Mouse (Mus musculus): ENCODE results near the gene Sass6.
"Not testable (repeated sequence)": the region's sequence is repeated elsewhere in the genome, so short reads cannot be mapped to it uniquely, and the experiment has no call there.

The Sass6 gene

GRCm38 (mm10) chr3:116594728-116595602 lies at the start of gene Sass6:
Gene Sass6, plus strand, starts transcription at chr3:116594982.
- peak; percentile 93 for DNase-seq (ENCODE audit: low spot score)

DNA sequence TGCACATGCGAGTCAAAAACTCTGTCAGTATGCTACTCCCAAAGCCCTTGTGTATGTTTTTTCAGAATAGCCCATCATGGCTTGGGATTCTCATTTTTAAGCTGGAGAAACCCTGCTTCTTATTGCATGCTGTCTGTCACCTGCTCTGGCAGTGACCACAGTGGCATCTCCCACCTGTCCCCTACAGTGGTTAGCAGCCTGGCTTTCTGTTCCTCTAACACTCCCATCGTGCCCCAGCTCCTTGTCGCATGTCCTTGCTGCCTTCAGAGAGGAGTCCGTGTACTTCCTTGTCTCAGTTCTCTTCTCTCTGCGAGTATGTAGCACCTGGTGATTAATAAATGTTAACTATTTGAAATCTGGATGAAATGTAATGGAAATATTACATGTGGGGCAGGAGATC lies 47.4 kb upstream of the Sass6 start:
- no peak for DNase-seq (ENCODE audit: low spot score)

- no peak for DNase-seq (ENCODE audit: low spot score)
Measured at GRCm38 (mm10) chr3:116551362-116551761, 43.4 kb upstream of the Sass6 start.

- DNase-seq (ENCODE audit: low spot score), result not testable (repeated sequence)
Measured at GRCm38 (mm10) chr3:116561315-116561714, 33.5 kb upstream of the Sass6 start.

- no peak for DNase-seq (ENCODE audit: low spot score)
Measured at GRCm38 (mm10) chr3:116562408-116563094, 32.2 kb upstream of the Sass6 start, which contains the start of gene Lrrc39. Gene Lrrc39, plus strand, starts transcription at chr3:116562973.

- no peak for DNase-seq (ENCODE audit: low spot score)
Measured at GRCm38 (mm10) chr3:116563095-116563492, 31.7 kb upstream of the Sass6 start.

DNA sequence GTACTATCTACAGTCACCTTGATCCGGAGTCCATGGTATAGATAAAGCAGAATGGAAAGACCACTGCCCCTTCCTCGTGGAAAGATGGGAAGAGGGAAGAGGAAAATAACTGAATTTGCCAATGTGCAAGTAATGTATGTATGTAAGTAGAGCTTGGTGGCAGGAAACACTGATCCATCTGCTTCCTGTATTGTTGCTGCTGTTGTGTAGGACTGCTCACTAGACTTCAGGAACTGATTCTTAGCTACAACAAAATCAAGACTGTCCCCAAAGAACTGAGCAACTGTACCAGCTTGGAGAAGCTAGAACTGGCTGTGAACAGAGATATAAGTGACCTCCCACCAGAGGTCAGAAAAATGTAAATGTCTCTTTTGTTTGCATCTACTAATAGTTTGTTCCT lies 24.2 kb upstream of the Sass6 start:
- no peak for DNase-seq (ENCODE audit: low spot score)

DNA sequence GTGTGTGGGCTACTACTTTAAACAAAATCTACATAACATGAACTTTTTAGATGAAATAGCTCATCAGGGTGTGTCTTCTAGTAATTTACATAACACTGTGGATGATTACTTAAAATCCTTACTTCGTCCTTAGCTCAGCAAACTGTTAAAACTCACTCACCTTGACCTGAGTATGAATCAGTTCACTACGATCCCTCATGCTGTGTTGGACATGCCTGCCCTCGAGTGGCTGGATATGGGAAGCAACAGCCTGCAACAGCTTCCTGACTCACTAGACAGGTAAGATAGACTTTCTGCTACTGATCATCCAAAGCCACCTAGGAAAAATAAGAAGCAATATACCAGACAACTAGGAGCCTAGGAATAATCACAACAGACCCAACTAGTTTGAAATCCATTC lies 17.5 kb upstream of the Sass6 start:
- DNase-seq (ENCODE audit: low spot score), result no peak

GRCm38 (mm10) chr3:116582201-116582600 lies 12.6 kb upstream of the Sass6 start:
- no peak for DNase-seq (ENCODE audit: low spot score)

GRCm38 (mm10) chr3:116594076-116594727 lies 580 bp upstream of the Sass6 start:
- peak; percentile 4 for DNase-seq (ENCODE audit: low spot score)

DNA sequence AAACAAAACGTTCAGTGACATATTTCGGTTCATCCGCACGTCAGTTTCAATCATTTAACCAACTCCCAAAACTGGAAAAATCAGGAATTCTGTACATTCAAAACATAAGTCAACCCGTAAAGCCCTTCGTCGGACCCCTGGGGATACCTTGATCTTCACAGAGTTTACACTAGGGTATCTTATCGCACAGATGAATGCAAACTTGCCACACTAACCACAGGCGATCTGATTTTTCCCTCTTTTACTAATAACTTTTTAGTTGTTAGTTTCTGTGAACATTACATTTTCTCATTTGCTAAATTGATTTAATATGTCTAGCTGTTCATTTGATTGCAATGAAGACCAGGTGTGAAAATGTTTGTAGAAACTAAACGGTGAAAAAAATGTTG lies 815 bp downstream of the Sass6 start:
- no peak for DNase-seq (ENCODE audit: low spot score)

DNA sequence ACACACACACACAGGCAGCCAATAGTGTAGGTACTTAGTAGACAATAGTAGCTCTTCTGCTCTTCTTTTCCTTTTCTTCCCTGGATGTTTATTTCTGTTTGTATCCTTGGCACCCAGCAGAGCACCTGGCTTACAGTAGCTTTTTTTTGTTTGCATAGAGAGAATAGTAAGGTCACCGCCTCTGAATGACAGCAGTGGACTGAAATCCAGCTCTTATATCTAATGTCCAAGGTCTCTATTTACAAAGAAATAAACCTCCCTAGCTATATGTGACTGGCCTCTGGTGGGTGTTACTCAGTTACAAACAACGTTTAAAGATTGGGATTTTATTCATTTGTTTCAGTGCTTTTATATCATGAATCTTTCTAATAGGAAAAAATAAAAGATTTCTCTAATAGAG lies 4.9 kb downstream of the Sass6 start:
- DNase-seq (ENCODE audit: low spot score), result no peak

GRCm38 (mm10) chr3:116601005-116601404 lies 6.2 kb downstream of the Sass6 start:
- DNase-seq (ENCODE audit: low spot score), result no peak

DNA sequence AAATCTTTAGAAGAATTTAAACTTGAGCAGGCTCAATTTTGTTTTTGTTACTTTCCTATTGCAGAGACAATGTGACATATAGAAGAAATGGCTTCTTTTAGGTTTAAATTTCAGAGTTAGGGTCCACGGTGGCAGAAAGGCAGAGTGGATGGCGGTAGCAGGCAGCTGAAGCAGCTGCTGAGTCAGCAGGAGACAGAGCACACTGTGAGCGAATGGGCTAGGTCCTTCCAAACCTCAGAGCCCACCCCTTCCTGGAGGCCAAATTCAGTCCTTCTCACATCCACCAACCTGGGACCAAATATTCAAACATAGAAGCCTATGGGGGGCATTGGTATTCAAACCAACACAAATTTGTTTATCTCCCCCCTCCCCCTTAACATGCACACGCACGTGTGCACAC lies 7.0 kb downstream of the Sass6 start:
- no peak for DNase-seq (ENCODE audit: low spot score)

- DNase-seq (ENCODE audit: low spot score), result no peak
Measured at GRCm38 (mm10) chr3:116604570-116604969, 9.8 kb downstream of the Sass6 start.

DNA sequence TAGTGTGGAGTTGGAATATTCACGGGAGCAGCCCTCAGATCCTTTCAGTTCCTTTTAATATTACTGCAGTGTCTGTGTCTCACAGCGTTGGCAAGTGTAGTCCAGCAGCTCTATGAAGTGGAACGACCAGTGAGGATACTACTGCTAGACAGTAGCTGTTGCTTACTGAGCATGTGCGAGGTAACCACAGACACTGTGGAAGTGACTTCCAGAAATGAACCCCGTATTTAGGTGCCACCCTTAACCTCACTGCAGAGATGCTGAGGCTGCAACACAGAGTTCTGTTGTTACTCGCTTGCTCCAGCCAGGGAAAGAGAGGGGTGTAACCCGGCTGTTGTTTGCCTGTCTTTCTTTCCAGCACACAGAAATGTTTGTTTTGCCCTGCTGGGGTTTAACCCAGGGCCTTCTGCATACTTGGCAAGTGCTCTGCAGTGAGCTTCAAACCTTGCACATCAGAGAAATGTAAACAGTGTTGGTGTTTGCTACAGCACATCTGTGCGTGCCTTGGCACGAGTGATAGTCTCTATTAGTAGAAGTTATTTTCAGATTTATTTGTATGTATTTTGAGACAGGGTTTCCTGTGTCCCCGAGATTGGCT lies 19.6 kb downstream of the Sass6 start, which contains the start of gene Trmt13:
Gene Trmt13, minus strand, starts transcription at position 293 of the 598 bp plus-strand sequence.
- DNase-seq (ENCODE audit: low spot score), result peak; percentile 27

DNA sequence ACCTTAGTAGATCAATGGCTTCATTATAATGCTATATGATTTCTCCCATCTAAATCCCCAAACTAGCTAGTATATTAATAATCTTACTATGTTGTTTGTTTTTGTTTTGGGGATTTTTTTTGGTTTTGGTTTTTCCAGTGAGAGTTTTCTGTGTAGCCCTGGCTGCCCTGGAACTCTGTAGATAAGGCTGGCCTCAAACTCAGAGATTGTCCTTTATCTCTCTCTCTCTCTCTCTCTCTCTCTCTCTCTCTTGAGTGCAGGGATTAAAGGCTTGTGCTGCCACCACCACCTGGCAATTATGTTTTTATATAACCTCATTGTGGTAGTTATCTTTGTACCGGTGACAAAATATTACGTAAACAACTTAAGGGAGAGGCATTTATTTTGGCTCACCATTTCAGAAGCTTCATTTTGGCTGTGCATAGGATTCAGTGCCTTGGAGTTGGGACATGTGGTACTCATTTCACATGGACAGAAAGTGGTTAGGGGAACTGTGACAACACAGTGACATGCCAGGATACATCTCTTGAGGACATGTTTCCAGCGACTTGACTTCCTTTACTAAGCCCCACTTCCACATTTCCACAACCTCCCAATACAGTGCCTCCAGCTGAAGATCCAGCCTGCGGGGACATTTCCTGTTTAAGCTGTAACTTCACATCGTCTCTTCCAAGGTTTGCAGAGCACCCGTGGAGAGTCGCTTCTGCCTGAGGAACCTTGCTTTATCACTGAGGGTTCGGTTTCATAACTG lies 20.7 kb downstream of the Sass6 start:
- no peak for DNase-seq (ENCODE audit: low spot score)

DNA sequence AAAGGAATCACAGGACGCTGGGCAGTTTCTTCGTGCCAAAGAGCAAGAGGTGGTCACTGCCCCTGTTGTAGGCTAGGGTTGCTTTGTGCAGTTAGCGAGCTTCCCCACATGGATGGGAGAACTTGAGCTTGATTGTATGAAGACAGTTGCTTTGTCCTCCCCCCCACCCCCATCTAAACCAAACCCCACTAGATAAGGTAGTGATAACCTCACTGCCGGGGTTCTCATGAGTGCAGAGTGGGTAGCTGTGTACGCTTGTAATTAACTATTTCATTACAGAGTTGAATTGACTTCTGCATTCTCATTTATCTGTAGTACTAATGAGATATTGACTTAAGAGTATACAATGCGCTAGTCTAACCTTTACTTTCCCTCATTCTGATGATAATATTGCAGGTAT lies 24.1 kb downstream of the Sass6 start:
- no peak for DNase-seq (ENCODE audit: low spot score)

- no peak for DNase-seq (ENCODE audit: low spot score)
Measured at GRCm38 (mm10) chr3:116620636-116621370, 26.0 kb downstream of the Sass6 start.

DNA sequence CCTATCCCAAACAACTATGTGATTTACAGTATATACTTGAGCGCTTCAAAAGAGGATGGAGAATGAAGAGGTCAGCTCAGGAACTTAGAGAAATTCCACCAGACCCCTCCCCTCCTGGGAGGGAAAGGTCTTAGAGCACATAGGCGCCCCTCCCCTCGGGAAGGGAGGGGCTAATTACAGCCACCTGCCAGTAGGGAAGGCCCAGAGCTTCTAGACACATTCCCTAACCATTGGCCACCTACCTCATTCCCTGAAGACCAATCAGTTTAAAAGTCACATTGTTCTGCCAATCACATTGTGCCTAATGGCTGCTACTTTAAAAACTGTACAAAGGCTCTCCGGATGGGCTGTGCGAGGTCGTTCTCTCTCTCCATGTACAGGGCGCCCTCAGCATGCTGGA lies 27.9 kb downstream of the Sass6 start:
- DNase-seq (ENCODE audit: low spot score), result no peak

DNA sequence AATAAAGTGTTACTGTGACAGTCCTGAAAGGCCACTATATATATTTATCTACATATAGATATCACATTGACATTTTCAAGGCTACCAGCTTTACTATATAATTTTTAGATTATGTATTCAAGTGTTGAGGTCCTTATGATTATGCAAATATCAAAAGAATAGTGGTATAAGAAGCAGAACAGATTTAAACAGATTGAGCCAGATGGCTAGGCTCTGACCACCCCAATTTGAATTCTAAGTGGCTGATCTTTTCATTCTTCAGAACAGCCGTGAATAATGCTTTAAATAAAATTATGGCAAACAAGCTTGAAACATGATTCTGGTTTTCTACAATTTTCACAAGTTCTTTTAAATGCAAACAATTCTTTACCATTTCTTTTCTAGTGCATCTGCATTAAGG lies 36.7 kb downstream of the Sass6 start:
- DNase-seq (ENCODE audit: low spot score), result no peak
